ENCODE assay signal across 25 mouse cellular contexts in genomic region chr4:25815783-25816182, GRCm38 (mm10). TPM values are rescaled to one million over a fixed set of nuclear protein-coding genes. Genes with fewer than 3 reads are reported as not detected.
DNase-seq lines count a peak whose midpoint lies in the region; ATAC-seq and TF ChIP-seq lines count a peak whose summit lies in the region.
"Had no signal": no experiment of that assay in that cellular context is flagged by ENCODE, and none has a peak within 500 bp of the region (broad histone marks: within the 10 kb centered on the region; RNA-seq: fewer than 3 reads in every experiment).

No protein-coding gene starts in this region.

- H3K27me3 ChIP-seq in limb, embryonic 11.5 days (ENCODE audit: control insufficient read depth, insufficient read depth, low read length) = no peaks in the 10 kb centered on the region
- no peaks in the 10 kb centered on the region for H3K27me3 ChIP-seq in limb, embryonic 10.5 days (ENCODE audit: low read depth, poor library complexity, severe bottlenecking)
- H3K27me3 ChIP-seq in embryonic facial prominence, embryonic 10.5 days (replicated peaks; ENCODE audit: low read depth, poor library complexity, severe bottlenecking) = no peaks in the 10 kb centered on the region
- H3K27me3 ChIP-seq in limb, embryonic 14.5 days (ENCODE audit: control insufficient read depth, insufficient read depth, low read length) = no peaks in the 10 kb centered on the region
- H3K27me3 ChIP-seq: CH12.LX; forebrain, embryonic 13.5 days; heart, embryonic 13.5 days; hindbrain, embryonic 12.5 days; Patski had no signal

- TF ChIP-seq POLR2A in limb, embryonic 14.5 days (IDR thresholded peaks at IDR 0.05; ENCODE audit: borderline replicate concordance, extremely low read depth, insufficient read depth, insufficient read length) = no peak

- ATAC-seq in limb, embryonic 11.5 days (ENCODE audit: insufficient number of reproducible peaks, low FRiP score, low TSS enrichment, low read depth) = 0 out of 2 replicates have a peak, but pooled peaks have one; percentile 6
- no peak for ATAC-seq in limb, embryonic 14.5 days (ENCODE audit: low FRiP score, low read depth)
- ATAC-seq: forebrain, embryonic 13.5 days; hindbrain, embryonic 16.5 days; Patski had no signal

- in situ Hi-C loops in ES-E14 (cut with MboI; ENCODE audit: low sequenced_read_pairs in 2 of 2, unreplicated experiment in 2 of 2) = no loop called here

- DNase-seq in limb, embryonic 11.5 days (ENCODE audit: low spot score) = peak; percentile 22
- DNase-seq in limb, embryonic 10.5 days (ENCODE audit: low spot score) = no peak
- DNase-seq in ES-E14 (ENCODE audit: low read depth, low spot score) = no peak
- peak; percentile 24 for DNase-seq in embryonic facial prominence, embryonic 10.5 days (ENCODE audit: low spot score)
- DNase-seq in limb, embryonic 14.5 days (ENCODE audit: low spot score) = peak; percentile 4
- no peak for DNase-seq in layer of hippocampus, adult 9-11 months
- DNase-seq in Muller cell, postnatal 12 days (ENCODE audit: inconsistent ontology term) = no peak
- no peak for DNase-seq in natural killer cell, adult 2 months (ENCODE audit: low spot score in 2 of 2)
- DNase-seq: adrenal gland, postnatal 14 days; cerebellum, adult 18-20 months; cerebellum, adult 9-11 months; cerebellum, postnatal 36 days; gastrocnemius, adult 2 months; gastrocnemius, postnatal 25 days; heart, postnatal 36 days; kidney, adult 11 months had no signal

- WGBS in limb, embryonic 11.5 days = 88% methylated on average over 7 of the region's 7 CpGs
- WGBS in limb, embryonic 10.5 days = 92% methylated on average over 7 of the region's 7 CpGs
- 86% methylated on average over 7 of the region's 7 CpGs for WGBS in embryonic facial prominence, embryonic 10.5 days
- WGBS in limb, embryonic 14.5 days = 92% methylated on average over 7 of the region's 7 CpGs

- H3K9me3 ChIP-seq in limb, embryonic 11.5 days (ENCODE audit: control insufficient read depth, low read length) = no peaks in the 10 kb centered on the region
- H3K9me3 ChIP-seq in limb, embryonic 10.5 days (replicated peaks) = no peaks in the 10 kb centered on the region
- H3K9me3 ChIP-seq in ES-E14 (ENCODE audit: control insufficient read depth, insufficient read depth, low read depth, low read length) = peaks cover 4% of the 10 kb centered on the region; the same call in 1 of the 2 replicates
- no peaks in the 10 kb centered on the region for H3K9me3 ChIP-seq in embryonic facial prominence, embryonic 10.5 days
- H3K9me3 ChIP-seq in limb, embryonic 14.5 days (ENCODE audit: control insufficient read depth, low read length) = no peaks in the 10 kb centered on the region
- H3K9me3 ChIP-seq: forebrain, embryonic 13.5 days; heart, embryonic 13.5 days; hindbrain, embryonic 12.5 days had no signal

- H3K4me3 ChIP-seq in limb, embryonic 11.5 days (ENCODE audit: low read depth, low read length) = no peak overlapping the region
- no peak overlapping the region for H3K4me3 ChIP-seq in limb, embryonic 10.5 days
- no peak overlapping the region for H3K4me3 ChIP-seq in ES-E14 (ENCODE audit: insufficient read depth in 1 of 2, low read depth in 1 of 2, low read length in 2 of 2, poor library complexity in 1 of 2, severe bottlenecking in 1 of 2)
- no peak overlapping the region for H3K4me3 ChIP-seq in embryonic facial prominence, embryonic 10.5 days
- H3K4me3 ChIP-seq in limb, embryonic 14.5 days (replicated peaks; ENCODE audit: low read length) = no peak overlapping the region
- H3K4me3 ChIP-seq: forebrain, embryonic 13.5 days; gastrocnemius, adult 2 months; heart, embryonic 13.5 days; hindbrain, embryonic 12.5 days had no signal

- no peak overlapping the region for H3K4me2 ChIP-seq in limb, embryonic 11.5 days (ENCODE audit: low read depth, severe bottlenecking)
- no peak overlapping the region for H3K4me2 ChIP-seq in limb, embryonic 14.5 days (replicated peaks; ENCODE audit: low read depth, low read length, severe bottlenecking)
- H3K4me2 ChIP-seq: forebrain, embryonic 13.5 days; heart, embryonic 13.5 days; hindbrain, embryonic 12.5 days had no signal

- no peak overlapping the region for H3K9ac ChIP-seq in limb, embryonic 11.5 days (ENCODE audit: low read length)
- no peak overlapping the region for H3K9ac ChIP-seq in ES-E14 (ENCODE audit: insufficient read depth, low read depth, low read length, poor library complexity, severe bottlenecking)
- H3K9ac ChIP-seq in limb, embryonic 14.5 days (ENCODE audit: low read depth, low read length, severe bottlenecking) = no peak overlapping the region
- H3K9ac ChIP-seq: forebrain, embryonic 13.5 days; heart, embryonic 13.5 days; hindbrain, embryonic 12.5 days had no signal

- H3K27ac ChIP-seq in limb, embryonic 11.5 days (replicated peaks; ENCODE audit: low read depth, low read length) = no peak overlapping the region
- H3K27ac ChIP-seq in limb, embryonic 10.5 days = no peak overlapping the region
- H3K27ac ChIP-seq in ES-E14 (ENCODE audit: insufficient read depth, low read depth, low read length, poor library complexity, severe bottlenecking) = peak overlapping the region; percentile 94
- H3K27ac ChIP-seq in embryonic facial prominence, embryonic 10.5 days (replicated peaks) = no peak overlapping the region
- H3K27ac ChIP-seq in limb, embryonic 14.5 days (replicated peaks; ENCODE audit: low read depth, low read length) = no peak overlapping the region
- H3K27ac ChIP-seq: forebrain, embryonic 13.5 days; gastrocnemius, adult 2 months; heart, embryonic 13.5 days; hindbrain, embryonic 12.5 days had no signal

- no peaks in the 10 kb centered on the region for H3K4me1 ChIP-seq in limb, embryonic 11.5 days (ENCODE audit: control insufficient read depth, insufficient read depth, low read length)
- H3K4me1 ChIP-seq in limb, embryonic 10.5 days = no peaks in the 10 kb centered on the region
- no peaks in the 10 kb centered on the region for H3K4me1 ChIP-seq in ES-E14 (ENCODE audit: control insufficient read depth in 2 of 2, insufficient read depth in 2 of 2, low read length in 2 of 2, poor library complexity in 1 of 2)
- H3K4me1 ChIP-seq in embryonic facial prominence, embryonic 10.5 days = no peaks in the 10 kb centered on the region
- no peaks in the 10 kb centered on the region for H3K4me1 ChIP-seq in limb, embryonic 14.5 days (ENCODE audit: control insufficient read depth, insufficient read depth, low read length)
- H3K4me1 ChIP-seq: forebrain, embryonic 13.5 days; heart, embryonic 13.5 days; hindbrain, embryonic 12.5 days had no signal

- no peaks in the 10 kb centered on the region for H3K36me3 ChIP-seq in limb, embryonic 11.5 days (ENCODE audit: control insufficient read depth, insufficient read depth, low read length)
- H3K36me3 ChIP-seq in limb, embryonic 10.5 days = no peaks in the 10 kb centered on the region
- H3K36me3 ChIP-seq in ES-E14 (ENCODE audit: control insufficient read depth, insufficient read depth, low read length, poor library complexity, severe bottlenecking) = no peaks in the 10 kb centered on the region
- no peaks in the 10 kb centered on the region for H3K36me3 ChIP-seq in embryonic facial prominence, embryonic 10.5 days (replicated peaks)
- H3K36me3 ChIP-seq in limb, embryonic 14.5 days (ENCODE audit: control insufficient read depth, insufficient read depth, low read length) = no peaks in the 10 kb centered on the region
- H3K36me3 ChIP-seq: heart, embryonic 13.5 days; hindbrain, embryonic 12.5 days had no signal

TF ChIP-seq in ES-E14, 5 proteins besides CTCF, POLR2A, EP300 and RAD21:
- TF ChIP-seq ZNF384 (IDR thresholded peaks at IDR 0.05; ENCODE audit: low read depth, low read length) (no peak), HCFC1 (IDR thresholded peaks at IDR 0.05; ENCODE audit: borderline replicate concordance, insufficient read depth, low read length) (no peak), ZC3H11A (IDR thresholded peaks at IDR 0.05; ENCODE audit: borderline replicate concordance, low read depth, low read length) (no peak), MAFK (IDR thresholded peaks at IDR 0.05; ENCODE audit: insufficient read depth, low read depth, low read length) (no peak), CHD2 (IDR thresholded peaks at IDR 0.05; ENCODE audit: low read depth, low read length) (no peak)
TF ChIP-seq in ES-E14: peak in this region for 0.

RNA-seq across cellular contexts. Expression of gene Fut9, which starts 15.7 kb away (rescaled TPM):
- polyA plus RNA-seq in limb, embryonic 11.5 days (2014; fragmentation: Nextera tagmentation; extraction: Ambion mirVana) = 0.17 and 0.44 TPM in 2 replicates
- 0.25 and 0.26 TPM in 2 replicates for polyA plus RNA-seq in limb, embryonic 10.5 days (2016; fragmentation: Nextera tagmentation; extraction: Ambion mirVana)
- total RNA-seq in ES-E14 (2012; rRNA removed) = 4.8 and 8.6 TPM in 2 replicates
- polyA plus RNA-seq in embryonic facial prominence, embryonic 10.5 days (2016; fragmentation: Nextera tagmentation; extraction: Ambion mirVana) = 0.91 and 1.7 TPM in 2 replicates
- polyA plus RNA-seq in limb, embryonic 14.5 days (2012; rRNA removed) = 0.10 and 0.14 TPM in 2 replicates
- polyA plus RNA-seq in limb, embryonic 14.5 days (2014; fragmentation: Nextera tagmentation; extraction: Ambion mirVana) = 0.19 and 0.36 TPM in 2 replicates
- total RNA-seq: CH12.LX; gastrocnemius, adult 2 months; gastrocnemius, postnatal 25 days; granulocyte monocyte progenitor cell, adult 5-6 weeks; heart, postnatal 36 days; MEL had no signal
- polyA plus RNA-seq: heart, postnatal 0 days had no signal

Comparison
In these comparisons a context has a peak if more than half of its experiments do, and no peak if none do; other contexts are left out.
1. DNase-seq: peak in limb, embryonic 11.5 days (single experiment), embryonic facial prominence, embryonic 10.5 days (single experiment) and limb, embryonic 14.5 days (single experiment); none in limb, embryonic 10.5 days (single experiment), ES-E14 (single experiment), layer of hippocampus, adult 9-11 months (single experiment), Muller cell, postnatal 12 days (single experiment) and natural killer cell, adult 2 months (0 of 2).